Mouse (Mus musculus) cerebellum, adult 2 months (tissue): ENCODE measurements around the gene Usp36. TPM values are rescaled to one million over a fixed set of nuclear protein-coding genes. Genes with fewer than 3 reads are reported as not detected.
A peak's percentile ranks its signal among the peaks of the same experiment; 100 is the strongest.

Experiments
- DNase-seq, 2 experiments: peaks; one replicate each; pipeline ENCODE4 v3.0.0; 2021
- H3K27ac ChIP-seq: fragments of 200-500 bp; 2 replicates; pipeline ENCODE4 v1.5.1; 2012; ENCODE audit warnings: low read length, control low read depth, inconsistent platforms; ENCODE audit not compliant: insufficient read depth
- H3K27me3 ChIP-seq: fragments of 200-500 bp; 2 replicates; pipeline ENCODE4 v1.6.1; 2012; ENCODE audit warnings: inconsistent platforms, mild to moderate bottlenecking, low read length, moderate library complexity; ENCODE audit not compliant: control insufficient read depth, insufficient read depth
- H3K4me1 ChIP-seq: fragments of 200-500 bp; 2 replicates; pipeline ENCODE4 v1.6.1; 2011; ENCODE audit warnings: low read length; ENCODE audit not compliant: control insufficient read depth, insufficient read depth
- H3K4me3 ChIP-seq: fragments of 200-500 bp; replicated peaks from 2 replicates; pipeline ENCODE3; 2011; ENCODE audit warnings: mild to moderate bottlenecking, low read depth, low read length, control low read depth; ENCODE audit not compliant: insufficient read depth
- CTCF ChIP-seq: fragments of 200-500 bp; IDR thresholded peaks from 2 replicates; pipeline ENCODE4 v1.5.1; 2011; ENCODE audit warnings: low read depth, mild to moderate bottlenecking, control low read depth, low read length, moderate library complexity, borderline replicate concordance; ENCODE audit not compliant: insufficient read depth
- POLR2A ChIP-seq: fragments of 200-500 bp; IDR thresholded peaks from 2 replicates; pipeline ENCODE4 v1.6.1; 2011; ENCODE audit warnings: low read length, control low read depth, borderline replicate concordance; ENCODE audit not compliant: insufficient read depth
- WGBS: fragments of 180-500 bp; shearing (Covaris S2); methylation state at CpG from one replicate; pipeline ENCODE4 v1.1.7; 2018; 5-methylcytosine and 5-hydroxymethylcytosine counted together
- polyA plus RNA-seq: library from polyadenylated mRNA; depleted of rRNA; stranded (reverse); fragments of >200 nt; gene quantifications from 2 replicates; pipeline ENCODE4 v1.2.3, GENCODE M21; 2012; rRNA removed

Gene Usp36
- polyA plus RNA-seq, 1 experiment, result 33.8 TPM

DNA sequence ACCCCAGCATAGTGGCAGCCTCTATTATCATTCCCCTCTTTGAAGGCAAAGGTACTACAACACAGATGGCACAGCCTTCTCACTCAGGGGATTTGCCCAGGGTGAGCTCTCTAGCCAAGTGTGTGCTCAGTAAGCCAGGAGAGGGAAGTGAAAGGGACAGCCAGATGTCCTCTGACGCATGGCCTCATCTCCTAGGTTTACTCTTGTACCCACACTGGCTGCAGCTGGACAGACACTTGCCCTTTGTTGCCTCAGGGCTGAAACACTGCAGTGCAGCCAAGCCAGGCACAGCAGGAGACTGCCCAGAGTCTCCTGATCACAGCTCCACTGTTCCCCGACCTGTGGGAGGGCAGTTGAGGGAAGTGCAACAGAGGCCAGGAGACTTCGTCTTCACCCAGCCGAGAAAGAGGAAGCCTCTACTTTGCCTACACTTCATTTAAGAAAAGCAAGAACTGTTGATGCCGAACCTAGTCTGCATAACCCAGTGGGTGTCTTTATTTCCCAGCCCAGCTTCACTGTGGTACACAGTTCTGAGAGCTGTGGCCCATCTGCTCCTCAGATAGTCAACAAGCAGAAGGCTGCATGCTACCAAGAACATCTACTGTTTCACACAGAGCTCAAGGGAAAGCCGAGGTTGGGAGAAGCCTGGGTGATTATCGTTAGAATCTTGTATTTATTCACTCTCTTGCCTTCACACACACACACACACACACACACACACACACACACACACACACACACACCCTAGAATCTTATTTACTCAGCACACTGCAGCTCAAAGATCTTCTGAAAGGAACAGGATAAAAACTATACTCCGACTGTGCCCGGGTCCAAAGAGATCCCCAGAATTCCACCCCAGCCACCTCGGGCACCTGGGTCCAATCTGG is 78.1 kb downstream of the Usp36 start:
- Histone ChIP-seq H3K4me1 (peaks cover 55% of the 10 kb centered on the region), H3K27ac (peak overlapping the region; percentile 64), H3K27me3 (no peaks in the 10 kb centered on the region), H3K4me3 (no peak overlapping the region)
- TF ChIP-seq CTCF, result no peak
- no peak for TF ChIP-seq POLR2A
- DNase-seq, result peak; percentile 70 to 75
- WGBS, result 22% methylated on average over 10 of the region's 10 CpGs

DNA sequence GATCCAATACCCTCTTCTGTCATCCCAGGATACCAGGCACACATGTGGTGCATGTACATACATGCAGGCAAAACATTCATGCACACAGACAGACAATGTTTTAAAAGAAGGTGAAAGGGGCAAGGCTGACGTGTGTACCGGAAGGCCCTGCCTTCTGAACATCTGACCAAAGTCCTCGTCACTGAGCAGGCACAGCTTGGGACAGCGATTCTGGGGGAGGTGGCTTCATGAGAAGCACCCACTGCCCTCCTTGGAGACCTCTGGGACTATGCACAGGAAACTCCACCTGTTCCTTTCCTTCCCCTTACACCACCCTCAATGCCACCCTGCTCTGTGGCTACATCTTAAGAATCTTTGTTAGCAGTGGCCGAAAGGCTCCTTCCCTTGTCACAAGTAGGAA is 79.1 kb downstream of the Usp36 start:
- 78% methylated on average over 5 of the region's 5 CpGs for WGBS
- DNase-seq, result no peak
- no peaks in the 10 kb centered on the region for H3K27me3 ChIP-seq
- H3K4me1 ChIP-seq, result peaks cover 48% of the 10 kb centered on the region
- H3K27ac ChIP-seq, result peak overlapping the region; percentile 64
- no peak overlapping the region for H3K4me3 ChIP-seq
- no peak for TF ChIP-seq CTCF
- TF ChIP-seq POLR2A, result no peak

DNA sequence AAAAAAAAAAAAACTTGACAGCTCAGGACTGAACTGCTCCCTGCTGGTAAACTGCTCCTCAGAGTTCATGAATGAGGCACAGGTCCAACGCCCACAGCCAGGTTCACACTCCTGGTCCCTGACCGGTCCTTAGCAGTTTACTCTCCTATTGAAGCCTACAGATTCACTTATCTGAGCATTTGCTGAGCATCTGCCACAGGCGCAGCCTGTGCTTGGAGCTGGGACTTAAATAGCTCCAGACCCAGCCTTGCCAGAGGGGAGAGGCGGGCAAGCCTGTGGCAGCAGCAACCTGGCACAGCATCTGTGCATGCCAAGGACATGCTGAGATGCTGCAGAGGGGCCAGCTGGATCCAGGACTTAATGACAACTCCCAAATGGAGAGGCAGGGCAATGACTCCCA is 79.9 kb downstream of the Usp36 start:
- peaks cover 48% of the 10 kb centered on the region for H3K4me1 ChIP-seq
- WGBS, result 14% methylated on average over 4 of the region's 4 CpGs
- peak overlapping the region; percentile 80 for H3K27ac ChIP-seq
- DNase-seq, result peak; percentile 80 to 85
- TF ChIP-seq CTCF (no peak), POLR2A (no peak)
- no peak overlapping the region for H3K4me3 ChIP-seq
- H3K27me3 ChIP-seq, result no peaks in the 10 kb centered on the region

Other genes with a start within 250 kb of the Usp36 start
- gene Dnah17, start 159.6 kb downstream of the Usp36 start, polyA plus RNA-seq, result 0.03 and 0.07 TPM in 2 replicates
- gene Cyth1, start 41.7 kb downstream of the Usp36 start, polyA plus RNA-seq, result 89.8 and 93.9 TPM in 2 replicates
- 0.21 and 0.49 TPM in 2 replicates for gene Cep295nl, start 52.3 kb upstream of the Usp36 start, polyA plus RNA-seq
- gene Timp2, start 65.5 kb upstream of the Usp36 start, polyA plus RNA-seq, result 119 and 137 TPM in 2 replicates
- 23.6 and 24.9 TPM in 2 replicates for gene Lgals3bp, start 111.8 kb upstream of the Usp36 start, polyA plus RNA-seq
- 41.8 and 42.6 TPM in 2 replicates for gene Cant1, start 128.8 kb upstream of the Usp36 start, polyA plus RNA-seq
- gene C1qtnf1, start 138.0 kb upstream of the Usp36 start, polyA plus RNA-seq, result 1.5 and 1.7 TPM in 2 replicates
- gene Engase, start 186.6 kb upstream of the Usp36 start, polyA plus RNA-seq, result 8.3 and 9.3 TPM in 2 replicates